ENCODE assay signal across 11 mouse cellular contexts in genomic region chr3:105711741-105712140, GRCm38 (mm10). TPM values are rescaled to one million over a fixed set of nuclear protein-coding genes. Genes with fewer than 3 reads are reported as not detected.
DNase-seq lines count a peak whose midpoint lies in the region; ATAC-seq lines count a peak whose summit lies in the region.
"Had no signal": no experiment of that assay in that cellular context is flagged by ENCODE, and none has a peak within 500 bp of the region (broad histone marks: within the 10 kb centered on the region; RNA-seq: fewer than 3 reads in every experiment).

No protein-coding gene starts in this region.

- 0 out of 2 replicates have a peak overlapping the region, but pooled peaks have one; percentile 17 for H3K27ac ChIP-seq in hindbrain, embryonic 11.5 days (ENCODE audit: low read depth, low read length)
- no peak overlapping the region for H3K27ac ChIP-seq in hindbrain, embryonic 14.5 days
- H3K27ac ChIP-seq in brown adipose tissue, adult 24 weeks (replicated peaks; ENCODE audit: low read depth, low read length): peak overlapping the region; percentile 52
- no peak overlapping the region for H3K27ac ChIP-seq in kidney, embryonic 16.5 days (ENCODE audit: low read length)
- no peak overlapping the region for H3K27ac ChIP-seq in forebrain, embryonic 13.5 days
- H3K27ac ChIP-seq: liver, embryonic 12.5 days had no signal

- no peak overlapping the region for H3K4me3 ChIP-seq in hindbrain, embryonic 11.5 days (ENCODE audit: low read depth, low read length)
- H3K4me3 ChIP-seq in hindbrain, embryonic 14.5 days (replicated peaks; ENCODE audit: low read length): no peak overlapping the region
- no peak overlapping the region for H3K4me3 ChIP-seq in brown adipose tissue, adult 24 weeks (ENCODE audit: insufficient read depth, low read depth, low read length)
- no peak overlapping the region for H3K4me3 ChIP-seq in kidney, embryonic 16.5 days (ENCODE audit: low read length)
- H3K4me3 ChIP-seq in forebrain, embryonic 13.5 days: no peak overlapping the region
- H3K4me3 ChIP-seq: liver, embryonic 12.5 days had no signal

- H3K9ac ChIP-seq in hindbrain, embryonic 11.5 days (ENCODE audit: low read depth, low read length): no peak overlapping the region
- no peak overlapping the region for H3K9ac ChIP-seq in hindbrain, embryonic 14.5 days
- no peak overlapping the region for H3K9ac ChIP-seq in kidney, embryonic 16.5 days (replicated peaks; ENCODE audit: low read length)
- no peak overlapping the region for H3K9ac ChIP-seq in forebrain, embryonic 13.5 days
- H3K9ac ChIP-seq: liver, embryonic 12.5 days had no signal

- H3K4me1 ChIP-seq in hindbrain, embryonic 11.5 days (replicated peaks; ENCODE audit: control insufficient read depth, insufficient read depth, low read length): peaks cover 12% of the 10 kb centered on the region; the same call in 1 of the 2 replicates
- no peaks in the 10 kb centered on the region for H3K4me1 ChIP-seq in hindbrain, embryonic 14.5 days (replicated peaks; ENCODE audit: control insufficient read depth, insufficient read depth, low read length)
- H3K4me1 ChIP-seq in brown adipose tissue, adult 24 weeks (ENCODE audit: control insufficient read depth, insufficient read depth, insufficient read length, low read length): peaks cover 28% of the 10 kb centered on the region
- H3K4me1 ChIP-seq in kidney, embryonic 16.5 days (ENCODE audit: insufficient read depth, low read length): peaks cover 20% of the 10 kb centered on the region
- H3K4me1 ChIP-seq in forebrain, embryonic 13.5 days: peaks cover 34% of the 10 kb centered on the region

- DNase-seq in hindbrain, embryonic 11.5 days (ENCODE audit: low spot score): no peak
- DNase-seq in hindbrain, embryonic 14.5 days (ENCODE audit: low spot score): no peak
- peak; percentile 79 for DNase-seq in gastrocnemius, adult 18-20 months (ENCODE audit: low spot score)
- DNase-seq in heart, postnatal 4 days: peak; percentile 82
- no peak for DNase-seq in frontal cortex, postnatal 10 days (ENCODE audit: low spot score in 2 of 2)
- DNase-seq: right cerebral cortex, postnatal 14 days; thymus, adult 18-20 months had no signal

- no peak overlapping the region for H3K4me2 ChIP-seq in hindbrain, embryonic 11.5 days (replicated peaks; ENCODE audit: low read depth, low read length)
- no peak overlapping the region for H3K4me2 ChIP-seq in hindbrain, embryonic 14.5 days (replicated peaks)
- no peak overlapping the region for H3K4me2 ChIP-seq in kidney, embryonic 16.5 days (replicated peaks; ENCODE audit: low read depth, low read length)
- H3K4me2 ChIP-seq in forebrain, embryonic 13.5 days: no peak overlapping the region
- H3K4me2 ChIP-seq: liver, embryonic 12.5 days had no signal

- no peaks in the 10 kb centered on the region for H3K36me3 ChIP-seq in hindbrain, embryonic 11.5 days (ENCODE audit: control insufficient read depth, insufficient read depth, low read length)
- H3K36me3 ChIP-seq in hindbrain, embryonic 14.5 days (replicated peaks; ENCODE audit: control insufficient read depth, insufficient read depth): no peaks in the 10 kb centered on the region
- no peaks in the 10 kb centered on the region for H3K36me3 ChIP-seq in kidney, embryonic 16.5 days (ENCODE audit: insufficient read depth, low read length)
- H3K36me3 ChIP-seq in forebrain, embryonic 13.5 days (ENCODE audit: poor library complexity, severe bottlenecking): 0 out of 2 replicates have a peak, but pooled peaks cover 1% of the 10 kb centered on the region
- H3K36me3 ChIP-seq: liver, embryonic 12.5 days had no signal

- peaks cover 1% of the 10 kb centered on the region; the same call in 1 of the 2 replicates for H3K27me3 ChIP-seq in hindbrain, embryonic 11.5 days (ENCODE audit: control insufficient read depth, insufficient read depth, low read length)
- H3K27me3 ChIP-seq in hindbrain, embryonic 14.5 days (ENCODE audit: control insufficient read depth, insufficient read depth, low read length): peaks cover 2% of the 10 kb centered on the region; the same call in 1 of the 2 replicates
- no peaks in the 10 kb centered on the region; the same call in 1 of the 2 replicates for H3K27me3 ChIP-seq in kidney, embryonic 16.5 days (ENCODE audit: insufficient read depth, low read length)
- H3K27me3 ChIP-seq in forebrain, embryonic 13.5 days: 0 out of 2 replicates have a peak, but pooled peaks cover 4% of the 10 kb centered on the region

- ATAC-seq in hindbrain, embryonic 11.5 days (ENCODE audit: low FRiP score): no peak
- no peak for ATAC-seq in hindbrain, embryonic 14.5 days (ENCODE audit: low FRiP score)
- ATAC-seq in kidney, embryonic 16.5 days (ENCODE audit: low FRiP score, low TSS enrichment): no peak
- ATAC-seq in forebrain, embryonic 13.5 days: no peak
- ATAC-seq: liver, embryonic 12.5 days had no signal

- H3K9me3 ChIP-seq in hindbrain, embryonic 11.5 days (ENCODE audit: control insufficient read depth, low read length): no peaks in the 10 kb centered on the region
- no peaks in the 10 kb centered on the region for H3K9me3 ChIP-seq in hindbrain, embryonic 14.5 days (ENCODE audit: control insufficient read depth, low read length)
- H3K9me3 ChIP-seq in kidney, embryonic 16.5 days (ENCODE audit: low read length): no peaks in the 10 kb centered on the region
- H3K9me3 ChIP-seq in forebrain, embryonic 13.5 days (replicated peaks): no peaks in the 10 kb centered on the region
- H3K9me3 ChIP-seq: liver, embryonic 12.5 days had no signal

- WGBS in hindbrain, embryonic 11.5 days: 69% methylated on average over 7 of the region's 7 CpGs
- WGBS in hindbrain, embryonic 14.5 days: 54% methylated on average over 7 of the region's 7 CpGs
- 59% methylated on average over 7 of the region's 7 CpGs for WGBS in kidney, embryonic 16.5 days
- WGBS in forebrain, embryonic 13.5 days: 73% methylated on average over 7 of the region's 7 CpGs

RNA-seq across cellular contexts. Expression of gene Inka2, which starts 7.3 kb away (rescaled TPM):
- 1.2 and 1.3 TPM in 2 replicates for polyA plus RNA-seq in hindbrain, embryonic 11.5 days (2014; fragmentation: Nextera tagmentation; extraction: Ambion mirVana)
- polyA plus RNA-seq in hindbrain, embryonic 14.5 days (2014; fragmentation: Nextera tagmentation; extraction: Ambion mirVana): 4.6 and 5.5 TPM in 2 replicates
- 1.3 and 3.7 TPM in 2 replicates for polyA plus RNA-seq in brown adipose tissue, adult 24 weeks (2012; ENCODE audit: insufficient read depth, insufficient read length, missing spikeins)
- total RNA-seq in gastrocnemius, adult 18-20 months (2021): 1 to 10 TPM; 2.4 to 2.7 TPM
- total RNA-seq in heart, postnatal 4 days (2021): 10 to 100 TPM; 34.0 to 39.1 TPM
- polyA plus RNA-seq in kidney, embryonic 16.5 days (2015; fragmentation: Nextera tagmentation; extraction: Ambion mirVana): 1.3 and 1.5 TPM in 2 replicates
- 2.5 and 3.6 TPM in 2 replicates for polyA plus RNA-seq in forebrain, embryonic 13.5 days (2015; fragmentation: Nextera tagmentation; extraction: Ambion mirVana)

RNA-seq across cellular contexts. Expression of gene Ddx20, which starts 24.4 kb away (rescaled TPM):
- 40.7 and 45.6 TPM in 2 replicates for polyA plus RNA-seq in hindbrain, embryonic 11.5 days (2014; fragmentation: Nextera tagmentation; extraction: Ambion mirVana)
- 21.6 and 23.1 TPM in 2 replicates for polyA plus RNA-seq in hindbrain, embryonic 14.5 days (2014; fragmentation: Nextera tagmentation; extraction: Ambion mirVana)
- polyA plus RNA-seq in brown adipose tissue, adult 24 weeks (2012; ENCODE audit: insufficient read depth, insufficient read length, missing spikeins): 2.7 and 5.4 TPM in 2 replicates
- 10 to 100 TPM in 1 of 2 experiments, 1 to 10 TPM in 1; 8.7 to 11.0 TPM for total RNA-seq in gastrocnemius, adult 18-20 months (2021)
- total RNA-seq in heart, postnatal 4 days (2021): 10 to 100 TPM; 15.6 to 16.9 TPM
- 37.9 and 39.3 TPM in 2 replicates for polyA plus RNA-seq in kidney, embryonic 16.5 days (2015; fragmentation: Nextera tagmentation; extraction: Ambion mirVana)
- polyA plus RNA-seq in forebrain, embryonic 13.5 days (2015; fragmentation: Nextera tagmentation; extraction: Ambion mirVana): 36.2 and 38.3 TPM in 2 replicates

Comparison
In these comparisons a context has a peak if more than half of its experiments do, and no peak if none do; other contexts are left out.
1. H3K27ac ChIP-seq: peak in hindbrain, embryonic 11.5 days (single experiment) and brown adipose tissue, adult 24 weeks (single experiment); none in hindbrain, embryonic 14.5 days (single experiment), kidney, embryonic 16.5 days (single experiment) and forebrain, embryonic 13.5 days (single experiment).
2. DNase-seq: peak in gastrocnemius, adult 18-20 months (single experiment) and heart, postnatal 4 days (single experiment); none in hindbrain, embryonic 11.5 days (single experiment), hindbrain, embryonic 14.5 days (single experiment) and frontal cortex, postnatal 10 days (0 of 2).